Mouse (Mus musculus): ENCODE results near the gene Zmynd10. TPM values are rescaled to one million over a fixed set of nuclear protein-coding genes. Genes with fewer than 3 reads are reported as not detected.
"Not testable (repeated sequence)": the region's sequence is repeated elsewhere in the genome, so short reads cannot be mapped to it uniquely, and the experiment has no call there.

Gene Zmynd10
- polyA plus RNA-seq, 1 experiment from 2014 or later: 3.3 TPM

DNA sequence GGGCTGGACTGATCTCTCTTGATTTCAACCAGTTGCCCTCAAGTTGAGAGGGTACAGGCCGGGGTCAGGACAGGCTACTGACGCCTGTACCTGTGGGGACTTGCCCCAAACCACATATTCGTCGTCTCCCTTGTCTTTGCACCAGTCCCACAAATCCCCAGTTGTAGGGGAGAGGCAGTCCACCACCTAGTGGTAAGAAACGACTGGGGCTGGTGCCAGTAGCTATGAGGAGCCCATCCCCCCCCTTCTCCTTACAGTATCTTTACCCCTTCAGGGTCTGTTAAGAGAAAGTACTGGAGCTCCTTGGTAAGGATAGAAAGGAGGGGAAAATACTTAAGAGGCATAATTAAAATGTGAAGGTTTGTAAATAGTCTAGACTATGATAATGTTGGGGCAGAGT lies 18.5 kb downstream of the Zmynd10 start:
- not testable (repeated sequence) for H3K9me3 ChIP-seq (ENCODE audit: control insufficient read depth, low read length); H3K27me3 ChIP-seq (ENCODE audit: control insufficient read depth, insufficient read depth, low read length); H3K4me2 ChIP-seq (replicated peaks); H3K4me3 ChIP-seq (replicated peaks; ENCODE audit: low read length); DNase-seq (ENCODE audit: low spot score); H3K27ac ChIP-seq; ATAC-seq (ENCODE audit: low FRiP score); H3K9ac ChIP-seq
- H3K36me3 ChIP-seq (replicated peaks; ENCODE audit: control insufficient read depth, insufficient read depth): peaks cover 41% of the 10 kb centered on the region
- peaks cover 25% of the 10 kb centered on the region for H3K4me1 ChIP-seq (replicated peaks; ENCODE audit: control insufficient read depth, insufficient read depth, low read length)
- 57% methylated on average over 5 of the region's 5 CpGs for WGBS

DNA sequence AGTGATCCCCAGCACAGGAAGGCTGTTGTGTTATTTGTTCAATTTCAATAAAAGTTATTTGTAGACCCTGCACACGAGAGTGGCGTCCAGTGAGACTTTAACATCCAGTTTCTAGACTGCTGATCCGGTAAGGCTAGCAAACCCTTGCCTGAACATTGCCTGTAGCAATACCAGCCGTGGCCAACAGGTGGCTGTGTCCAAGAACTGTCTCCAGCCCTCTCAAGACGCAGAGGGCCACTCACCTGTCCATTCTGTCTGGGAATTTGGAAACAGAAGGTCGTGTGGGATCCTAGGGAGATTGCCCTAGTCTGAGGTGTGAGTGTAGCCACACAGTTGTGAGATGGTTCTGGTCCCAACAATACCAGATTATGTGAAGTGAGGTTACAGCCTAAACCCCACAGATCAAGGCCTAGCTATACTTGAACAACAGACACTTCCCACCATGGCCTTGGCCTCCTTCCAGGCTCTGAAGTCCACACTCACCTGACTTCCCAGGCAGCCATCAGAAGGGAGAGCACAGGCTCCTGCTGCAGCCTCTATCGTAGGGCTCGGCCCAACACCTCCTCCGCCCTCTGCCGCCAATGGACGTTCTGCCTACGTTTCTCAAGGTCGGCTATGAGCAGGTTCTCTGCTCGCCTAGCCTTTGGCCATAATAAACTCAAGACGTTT lies 19.1 kb downstream of the Zmynd10 start:
- peaks cover 31% of the 10 kb centered on the region for H3K4me1 ChIP-seq (replicated peaks; ENCODE audit: control insufficient read depth, insufficient read depth, low read length)
- ATAC-seq (ENCODE audit: low FRiP score) (no peak), DNase-seq (ENCODE audit: low spot score) (peak; percentile 73)
- no peak overlapping the region for H3K9ac ChIP-seq
- H3K9me3 ChIP-seq (ENCODE audit: control insufficient read depth, low read length): no peaks in the 10 kb centered on the region
- H3K4me2 ChIP-seq (replicated peaks): peak overlapping the region; percentile 13
- no peak overlapping the region for H3K27ac ChIP-seq
- no peaks in the 10 kb centered on the region for H3K27me3 ChIP-seq (ENCODE audit: control insufficient read depth, insufficient read depth, low read length)
- H3K36me3 ChIP-seq (replicated peaks; ENCODE audit: control insufficient read depth, insufficient read depth): peaks cover 41% of the 10 kb centered on the region
- H3K4me3 ChIP-seq (replicated peaks; ENCODE audit: low read length): no peak overlapping the region
- WGBS: 61% methylated on average over 15 of the region's 15 CpGs

DNA sequence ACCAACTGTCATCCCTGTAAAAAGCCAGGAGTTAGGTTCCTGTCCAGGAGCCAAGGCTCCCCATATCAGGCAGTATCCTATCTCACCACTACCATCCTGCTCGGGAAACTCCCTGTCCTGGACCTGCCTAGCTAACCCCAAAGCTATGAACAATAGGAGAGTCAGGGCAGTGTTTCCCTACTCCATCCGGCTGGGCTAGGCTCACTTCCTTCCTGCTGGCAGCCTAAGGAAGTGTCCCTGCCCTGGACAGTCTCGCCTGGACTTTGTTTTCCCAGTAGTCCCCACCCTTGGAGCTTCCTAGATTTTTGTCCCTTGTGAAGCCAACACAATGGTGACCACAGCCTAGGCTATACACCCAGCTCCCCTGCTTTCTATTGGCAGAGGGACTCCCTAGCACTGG lies 19.8 kb downstream of the Zmynd10 start:
- Histone ChIP-seq H3K9ac (no peak overlapping the region), H3K4me3 (replicated peaks; ENCODE audit: low read length) (no peak overlapping the region), H3K4me2 (replicated peaks) (peak overlapping the region; percentile 83), H3K4me1 (replicated peaks; ENCODE audit: control insufficient read depth, insufficient read depth, low read length) (peaks cover 38% of the 10 kb centered on the region), H3K36me3 (replicated peaks; ENCODE audit: control insufficient read depth, insufficient read depth) (peaks cover 41% of the 10 kb centered on the region), H3K27me3 (ENCODE audit: control insufficient read depth, insufficient read depth, low read length) (no peaks in the 10 kb centered on the region), H3K9me3 (ENCODE audit: control insufficient read depth, low read length) (no peaks in the 10 kb centered on the region), H3K27ac (peak overlapping the region; percentile 73; the same call in 1 of the 2 replicates)
- no peak for ATAC-seq (ENCODE audit: low FRiP score)
- DNase-seq (ENCODE audit: low spot score): no peak
- 71% methylated on average over 3 of the region's 3 CpGs for WGBS

DNA sequence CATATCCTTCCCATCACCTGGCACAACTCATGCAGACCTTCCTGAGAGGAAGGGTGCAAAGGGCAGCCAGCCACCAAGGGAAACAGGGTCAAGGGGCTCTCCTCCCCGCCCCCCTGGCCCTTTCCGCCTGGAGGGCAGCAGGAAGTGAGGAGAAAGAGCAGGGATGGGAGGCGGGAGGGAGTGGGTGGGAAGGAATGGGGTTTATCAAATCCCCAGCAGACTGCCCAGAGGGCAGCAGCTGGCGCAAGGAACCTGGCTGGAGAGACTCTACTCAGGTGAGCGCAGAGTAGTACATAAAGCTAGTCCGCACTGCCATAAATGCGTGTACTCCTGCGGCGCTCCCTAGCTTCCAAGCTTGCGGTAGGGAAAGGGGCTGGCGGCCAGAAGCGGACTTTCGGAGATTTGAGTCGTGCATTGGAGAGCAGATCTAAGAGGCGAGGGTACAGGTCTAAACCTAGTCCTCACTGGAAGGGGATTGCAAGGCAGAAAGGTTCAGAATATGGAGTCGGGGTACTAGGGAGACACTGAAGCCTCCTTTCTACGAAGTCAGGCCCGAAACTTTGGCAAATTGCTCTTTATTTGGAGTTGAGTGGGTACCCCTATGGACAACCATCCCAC lies 20.7 kb downstream of the Zmynd10 start, which contains the start of gene Hyal2:
TSS of gene Hyal2 (plus strand) at position 244 of the 618 bp plus-strand sequence.
- Histone ChIP-seq H3K9me3 (ENCODE audit: control insufficient read depth, low read length) (no peaks in the 10 kb centered on the region), H3K4me1 (replicated peaks; ENCODE audit: control insufficient read depth, insufficient read depth, low read length) (peaks cover 38% of the 10 kb centered on the region), H3K27me3 (ENCODE audit: control insufficient read depth, insufficient read depth, low read length) (no peaks in the 10 kb centered on the region), H3K9ac (peak within 1 kb of the TSS; percentile 87), H3K4me2 (replicated peaks) (peak within 1 kb of the TSS; percentile 83), H3K4me3 (replicated peaks; ENCODE audit: low read length) (peak within 1 kb of the TSS; percentile 82), H3K36me3 (replicated peaks; ENCODE audit: control insufficient read depth, insufficient read depth) (peaks cover 45% of the 10 kb centered on the region), H3K27ac (peak within 1 kb of the TSS; percentile 73)
- DNase-seq (ENCODE audit: low spot score) (no peak), ATAC-seq (ENCODE audit: low FRiP score) (no peak)
- WGBS: 4% methylated on average over 18 of the region's 18 CpGs

DNA sequence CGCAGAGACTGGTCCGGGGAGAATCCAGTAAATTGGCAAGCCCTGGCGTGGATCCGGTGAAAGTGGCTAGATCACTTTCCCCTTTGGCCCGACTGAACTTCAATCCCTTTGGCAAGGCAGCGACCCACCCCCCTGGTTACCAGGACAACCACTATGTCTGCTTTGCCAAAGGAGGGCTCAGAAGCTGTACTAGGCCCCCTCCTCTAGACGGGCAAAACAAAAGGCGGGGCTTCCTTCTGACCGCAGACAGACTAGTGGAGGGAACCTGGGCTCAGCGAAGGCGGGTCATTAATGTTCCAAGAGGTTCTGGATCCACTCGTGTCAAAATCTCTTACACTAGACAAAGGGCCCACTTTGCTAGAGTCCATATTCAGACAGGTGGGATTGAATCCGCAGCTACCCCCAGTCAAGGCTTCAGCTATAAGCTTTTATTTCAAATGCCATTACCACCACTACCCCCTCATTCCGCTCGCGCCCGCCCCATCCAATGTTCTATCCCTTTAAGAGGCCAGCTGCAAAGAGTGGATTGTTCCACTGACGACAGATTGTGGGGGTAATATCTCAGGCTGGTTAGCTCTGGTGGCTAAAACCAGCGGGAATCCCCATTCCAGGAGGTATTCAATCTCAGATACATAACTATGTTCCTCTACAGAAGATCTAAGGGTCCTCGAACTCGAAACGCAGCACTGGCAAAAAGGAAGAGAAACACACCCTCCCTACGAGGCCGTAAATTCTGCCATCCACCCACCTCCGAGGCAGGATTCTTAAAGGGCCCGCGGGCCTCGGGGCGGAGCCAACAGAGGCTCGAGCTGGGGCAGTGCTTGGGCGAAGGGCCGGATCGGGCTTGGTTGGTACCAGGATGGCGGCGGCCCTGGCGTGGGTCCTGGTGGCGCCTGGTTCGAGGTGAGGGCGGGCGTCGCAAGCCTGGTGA lies 21.5 kb downstream of the Zmynd10 start:
- peaks cover 38% of the 10 kb centered on the region for H3K4me1 ChIP-seq (replicated peaks; ENCODE audit: control insufficient read depth, insufficient read depth, low read length)
- H3K9ac ChIP-seq: peak overlapping the region; percentile 87
- H3K9me3 ChIP-seq (ENCODE audit: control insufficient read depth, low read length): no peaks in the 10 kb centered on the region
- WGBS: under 1% methylated on average over 41 of the region's 41 CpGs
- peak overlapping the region; percentile 73 for H3K27ac ChIP-seq
- ATAC-seq (ENCODE audit: low FRiP score): peak; percentile 86
- H3K4me3 ChIP-seq (replicated peaks; ENCODE audit: low read length): peak overlapping the region; percentile 82
- H3K4me2 ChIP-seq (replicated peaks): peak overlapping the region; percentile 83
- H3K36me3 ChIP-seq (replicated peaks; ENCODE audit: control insufficient read depth, insufficient read depth): peaks cover 53% of the 10 kb centered on the region
- DNase-seq (ENCODE audit: low spot score): peak; percentile 88
- H3K27me3 ChIP-seq (ENCODE audit: control insufficient read depth, insufficient read depth, low read length): no peaks in the 10 kb centered on the region

DNA sequence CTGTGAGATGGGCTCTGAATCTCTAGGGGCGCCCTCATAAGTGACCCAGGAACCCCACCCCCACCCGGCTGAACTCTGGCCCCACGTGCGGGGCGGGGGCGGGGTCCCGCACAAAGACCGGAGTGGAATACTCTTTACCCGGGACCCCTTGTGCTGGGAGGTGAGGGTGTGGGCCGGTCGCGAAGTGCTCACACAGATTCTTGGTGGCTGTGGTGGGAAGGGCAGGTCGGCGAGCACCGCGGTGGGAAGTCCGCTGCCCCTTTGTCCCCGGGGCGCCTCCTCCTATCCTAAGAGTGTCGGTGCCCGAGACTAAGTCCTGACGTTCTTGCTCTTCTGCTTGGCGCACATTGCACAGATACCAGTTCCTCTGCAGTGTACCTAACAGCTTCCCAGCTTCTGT lies 22.2 kb downstream of the Zmynd10 start:
- Histone ChIP-seq H3K9me3 (ENCODE audit: control insufficient read depth, low read length) (no peaks in the 10 kb centered on the region), H3K4me1 (replicated peaks; ENCODE audit: control insufficient read depth, insufficient read depth, low read length) (peaks cover 33% of the 10 kb centered on the region), H3K27ac (peak overlapping the region; percentile 73), H3K4me3 (replicated peaks; ENCODE audit: low read length) (peak overlapping the region; percentile 82), H3K27me3 (ENCODE audit: control insufficient read depth, insufficient read depth, low read length) (no peaks in the 10 kb centered on the region), H3K36me3 (replicated peaks; ENCODE audit: control insufficient read depth, insufficient read depth) (peaks cover 56% of the 10 kb centered on the region), H3K9ac (peak overlapping the region; percentile 87), H3K4me2 (replicated peaks) (peak overlapping the region; percentile 83)
- WGBS: 0% methylated on average over 23 of the region's 23 CpGs
- ATAC-seq (ENCODE audit: low FRiP score) (peak; percentile 28), DNase-seq (ENCODE audit: low spot score) (no peak)

DNA sequence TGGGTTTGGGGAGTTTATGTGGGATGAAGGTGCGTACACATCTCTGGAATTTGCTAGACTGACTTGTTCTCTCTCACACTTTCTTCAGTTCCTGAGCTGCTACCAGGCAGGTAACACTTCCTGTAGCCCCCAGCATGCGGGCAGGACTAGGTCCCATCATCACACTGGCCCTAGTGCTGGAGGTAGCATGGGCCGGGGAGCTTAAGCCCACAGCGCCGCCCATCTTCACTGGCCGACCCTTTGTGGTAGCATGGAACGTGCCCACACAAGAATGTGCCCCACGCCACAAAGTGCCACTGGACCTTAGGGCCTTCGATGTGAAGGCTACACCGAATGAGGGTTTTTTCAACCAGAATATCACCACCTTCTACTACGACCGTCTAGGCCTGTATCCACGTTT lies 22.9 kb downstream of the Zmynd10 start:
- Histone ChIP-seq H3K27ac (peak overlapping the region; percentile 73), H3K4me2 (replicated peaks) (peak overlapping the region; percentile 83), H3K9me3 (ENCODE audit: control insufficient read depth, low read length) (no peaks in the 10 kb centered on the region), H3K4me3 (replicated peaks; ENCODE audit: low read length) (peak overlapping the region; percentile 82), H3K27me3 (ENCODE audit: control insufficient read depth, insufficient read depth, low read length) (no peaks in the 10 kb centered on the region), H3K9ac (peak overlapping the region; percentile 87), H3K36me3 (replicated peaks; ENCODE audit: control insufficient read depth, insufficient read depth) (peaks cover 61% of the 10 kb centered on the region), H3K4me1 (replicated peaks; ENCODE audit: control insufficient read depth, insufficient read depth, low read length) (peaks cover 33% of the 10 kb centered on the region)
- ATAC-seq (ENCODE audit: low FRiP score) (no peak), DNase-seq (ENCODE audit: low spot score) (no peak)
- 52% methylated on average over 13 of the region's 13 CpGs for WGBS

DNA sequence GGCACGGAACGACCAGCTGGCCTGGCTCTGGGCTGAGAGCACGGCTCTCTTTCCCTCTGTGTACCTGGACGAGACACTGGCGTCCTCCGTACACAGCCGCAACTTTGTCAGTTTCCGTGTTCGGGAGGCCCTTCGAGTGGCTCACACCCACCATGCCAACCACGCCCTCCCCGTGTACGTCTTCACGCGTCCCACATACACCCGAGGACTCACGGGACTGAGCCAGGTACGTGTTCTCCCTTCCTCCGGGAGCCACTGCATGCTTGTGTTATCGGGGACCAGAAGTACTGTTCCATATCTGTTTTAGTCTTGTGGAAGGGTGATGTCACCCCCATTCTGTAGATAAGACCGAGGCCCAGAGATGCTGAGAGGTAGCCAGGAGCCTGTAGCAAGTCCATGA lies 23.7 kb downstream of the Zmynd10 start:
- Histone ChIP-seq H3K4me1 (replicated peaks; ENCODE audit: control insufficient read depth, insufficient read depth, low read length) (peaks cover 33% of the 10 kb centered on the region), H3K9me3 (ENCODE audit: control insufficient read depth, low read length) (no peaks in the 10 kb centered on the region), H3K27ac (no peak overlapping the region), H3K9ac (peak overlapping the region; percentile 87; the same call in 1 of the 2 replicates), H3K36me3 (replicated peaks; ENCODE audit: control insufficient read depth, insufficient read depth) (peaks cover 52% of the 10 kb centered on the region), H3K27me3 (ENCODE audit: control insufficient read depth, insufficient read depth, low read length) (no peaks in the 10 kb centered on the region), H3K4me2 (replicated peaks) (peak overlapping the region; percentile 83), H3K4me3 (replicated peaks; ENCODE audit: low read length) (peak overlapping the region; percentile 82; the same call in 1 of the 2 replicates)
- WGBS: 94% methylated on average over 21 of the region's 21 CpGs
- ATAC-seq (ENCODE audit: low FRiP score): no peak
- DNase-seq (ENCODE audit: low spot score): no peak

Data from hindbrain, embryonic 14.5 days (tissue).